Mouse (Mus musculus): ENCODE measurements around the gene Calm1. TPM values are rescaled to one million over a fixed set of nuclear protein-coding genes. Genes with fewer than 3 reads are reported as not detected.

Calm1 gene
- polyA plus RNA-seq, 1 experiment from 2014 or later = 2,174 TPM

Other genes with a start within 250 kb of the Calm1 start
- gene Kcnk13, start 234.9 kb upstream of the Calm1 start, polyA plus RNA-seq (2015; fragmentation: Nextera tagmentation; extraction: Ambion mirVana) = 1.1 TPM in 2 replicates
- 272 and 277 TPM in 2 replicates for gene Psmc1, start 89.3 kb upstream of the Calm1 start, polyA plus RNA-seq (2015; fragmentation: Nextera tagmentation; extraction: Ambion mirVana)
- gene Nrde2, start 39.8 kb upstream of the Calm1 start, polyA plus RNA-seq (2015; fragmentation: Nextera tagmentation; extraction: Ambion mirVana) = 16.5 and 16.6 TPM in 2 replicates